In the genomic region with DNA sequence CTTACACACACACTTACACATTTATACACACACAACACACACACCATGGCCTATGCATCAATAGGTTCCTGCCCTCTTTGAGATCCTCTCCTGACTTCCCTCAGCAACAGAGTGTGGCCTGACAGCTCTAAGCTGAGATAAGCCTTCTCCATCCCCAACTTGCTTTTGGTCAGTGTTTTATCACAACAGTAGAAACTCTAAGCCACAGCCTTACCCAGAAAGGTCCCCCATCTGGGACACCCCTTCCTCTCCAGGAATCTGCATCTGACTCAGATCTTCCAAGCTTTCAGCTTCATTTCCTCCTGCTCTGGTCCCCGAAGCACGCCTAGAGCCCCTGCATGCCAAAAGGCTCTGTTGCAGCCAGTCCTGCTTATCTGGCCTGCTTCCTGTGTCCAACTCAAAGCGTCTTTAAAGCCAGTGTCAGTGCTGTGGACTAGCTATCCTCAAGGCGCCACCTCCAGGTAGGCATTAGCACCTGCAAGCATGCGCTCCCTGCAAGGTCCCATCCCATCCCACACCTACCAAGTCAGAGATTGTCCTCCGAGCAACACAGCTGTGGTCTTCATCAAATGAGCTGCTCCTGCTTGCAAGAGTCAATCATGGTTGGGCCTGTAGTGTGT, we compare ENCODE assay signal across 9 mouse cellular contexts.
DNase-seq lines count a peak whose midpoint lies in the region; ATAC-seq and TF ChIP-seq lines count a peak whose summit lies in the region.
"Had no signal": no experiment of that assay in that cellular context is flagged by ENCODE, and none has a peak within 500 bp of the region (broad histone marks: within the 10 kb centered on the region; RNA-seq: fewer than 3 reads in every experiment).

No protein-coding gene starts in this region.

- no peaks in the 10 kb centered on the region for H3K9me3 ChIP-seq in liver, postnatal 0 days (ENCODE audit: low read length)
- no peaks in the 10 kb centered on the region for H3K9me3 ChIP-seq in forebrain, embryonic 11.5 days (ENCODE audit: control insufficient read depth, low read length)
- H3K9me3 ChIP-seq: stomach, embryonic 15.5 days had no signal

- peaks cover 7% of the 10 kb centered on the region; the same call in 1 of the 2 replicates for H3K27me3 ChIP-seq in liver, postnatal 0 days (ENCODE audit: insufficient read depth, low read length)
- no peaks in the 10 kb centered on the region for H3K27me3 ChIP-seq in small intestine, adult 2 months (ENCODE audit: control insufficient read depth, insufficient read depth, low read length)
- no peaks in the 10 kb centered on the region; the same call in 1 of the 2 replicates for H3K27me3 ChIP-seq in forebrain, embryonic 11.5 days (ENCODE audit: control insufficient read depth, insufficient read depth, low read length)

- TF ChIP-seq CTCF in left cerebral cortex, adult 2 months (IDR thresholded peaks at IDR 0.05), result peak; percentile 66
- TF ChIP-seq CTCF in cortical plate, adult 2 months (IDR thresholded peaks at IDR 0.05; ENCODE audit: extremely low read depth, insufficient read depth, low read length), result peak; percentile 78
- TF ChIP-seq CTCF in liver, postnatal 0 days (IDR thresholded peaks at IDR 0.05; ENCODE audit: low read depth), result peak; percentile 82
- peak; percentile 60; the same call in 1 of the 2 replicates for TF ChIP-seq CTCF in small intestine, adult 2 months (IDR thresholded peaks at IDR 0.05; ENCODE audit: extremely low read depth, insufficient read length, insufficient replicate concordance, low read depth, low read length)

- H3K4me3 ChIP-seq in left cerebral cortex, adult 2 months, result no peak overlapping the region
- H3K4me3 ChIP-seq in cortical plate, adult 2 months (ENCODE audit: insufficient read depth, low read length), result no peak overlapping the region
- no peak overlapping the region for H3K4me3 ChIP-seq in liver, postnatal 0 days (ENCODE audit: low read depth, low read length)
- no peak overlapping the region for H3K4me3 ChIP-seq in small intestine, adult 2 months (ENCODE audit: low read depth, low read length)
- H3K4me3 ChIP-seq in forebrain, embryonic 11.5 days (ENCODE audit: low read depth, low read length), result no peak overlapping the region
- H3K4me3 ChIP-seq: stomach, embryonic 15.5 days had no signal

- TF ChIP-seq EP300 in liver, postnatal 0 days (IDR thresholded peaks at IDR 0.05; ENCODE audit: low read depth), result no peak

- no peak for TF ChIP-seq POLR2A in cortical plate, adult 2 months (IDR thresholded peaks at IDR 0.05; ENCODE audit: extremely low read depth, insufficient read depth, low read length)
- TF ChIP-seq POLR2A in small intestine, adult 2 months (IDR thresholded peaks at IDR 0.05; ENCODE audit: low read depth, low read length), result no peak

- peak; percentile 26 to 47 for DNase-seq in left cerebral cortex, adult 2 months (ENCODE audit: extremely low spot score in 1 of 2, low spot score in 2 of 2)
- DNase-seq in left cerebral cortex, adult 8-10 months (ENCODE audit: low spot score in 2 of 2), result no peak
- peak; percentile 69 for DNase-seq in R1 (ENCODE audit: low read depth, low spot score)
- peak; percentile 77 for DNase-seq in heart, postnatal 4 days
- DNase-seq in liver, postnatal 0 days, result peak; percentile 59
- DNase-seq in forebrain, embryonic 11.5 days (ENCODE audit: low spot score), result no peak

- H3K4me1 ChIP-seq in cortical plate, adult 2 months (ENCODE audit: control insufficient read depth, insufficient read depth, low read length), result no peaks in the 10 kb centered on the region
- no peaks in the 10 kb centered on the region for H3K4me1 ChIP-seq in liver, postnatal 0 days (ENCODE audit: insufficient read depth)
- no peaks in the 10 kb centered on the region for H3K4me1 ChIP-seq in small intestine, adult 2 months (ENCODE audit: control insufficient read depth, insufficient read depth, insufficient read length, low read length)
- H3K4me1 ChIP-seq in forebrain, embryonic 11.5 days (replicated peaks; ENCODE audit: control insufficient read depth, insufficient read depth, low read length), result peaks cover 3% of the 10 kb centered on the region; the same call in 1 of the 2 replicates

- intact Hi-C loops in left cerebral cortex, adult 2 months (cut with DNase I), result loop anchor here (10.0 kb wide), 2 partner anchors 598 to 738 kb away; no protein-coding TSS in a partner anchor

- H3K4me2 ChIP-seq in liver, postnatal 0 days (ENCODE audit: low read depth, low read length), result no peak overlapping the region
- H3K4me2 ChIP-seq in forebrain, embryonic 11.5 days (ENCODE audit: low read depth, low read length, severe bottlenecking), result no peak overlapping the region
- H3K4me2 ChIP-seq: stomach, embryonic 15.5 days had no signal

- no peaks in the 10 kb centered on the region for H3K36me3 ChIP-seq in liver, postnatal 0 days (replicated peaks; ENCODE audit: insufficient read depth, low read length)
- no peaks in the 10 kb centered on the region for H3K36me3 ChIP-seq in small intestine, adult 2 months (ENCODE audit: control insufficient read depth, insufficient read depth, low read length)
- no peaks in the 10 kb centered on the region for H3K36me3 ChIP-seq in forebrain, embryonic 11.5 days (ENCODE audit: control insufficient read depth, insufficient read depth, low read length)
- H3K36me3 ChIP-seq: stomach, embryonic 15.5 days had no signal

- WGBS in liver, postnatal 0 days (ENCODE audit: insufficient replicate concordance), result 9% methylated on average over 6 of the region's 6 CpGs
- WGBS in small intestine, adult 2 months, result 7% methylated on average over 6 of the region's 6 CpGs
- 28% methylated on average over 6 of the region's 6 CpGs for WGBS in forebrain, embryonic 11.5 days

- H3K9ac ChIP-seq in liver, postnatal 0 days (replicated peaks), result no peak overlapping the region
- no peak overlapping the region for H3K9ac ChIP-seq in forebrain, embryonic 11.5 days (ENCODE audit: low read length)
- H3K9ac ChIP-seq: stomach, embryonic 15.5 days had no signal

- H3K27ac ChIP-seq in left cerebral cortex, adult 2 months, result no peak overlapping the region
- H3K27ac ChIP-seq in cortical plate, adult 2 months (ENCODE audit: insufficient read depth, low read length), result no peak overlapping the region
- no peak overlapping the region for H3K27ac ChIP-seq in liver, postnatal 0 days (ENCODE audit: low read depth)
- no peak overlapping the region for H3K27ac ChIP-seq in small intestine, adult 2 months (ENCODE audit: insufficient read depth, low read depth, low read length)
- H3K27ac ChIP-seq in forebrain, embryonic 11.5 days (ENCODE audit: low read depth, low read length), result no peak overlapping the region
- H3K27ac ChIP-seq: stomach, embryonic 15.5 days had no signal

- ATAC-seq in liver, postnatal 0 days, result 0 out of 2 replicates have a peak, but pooled peaks have one; percentile 33
- ATAC-seq in forebrain, embryonic 11.5 days (replicated peaks; ENCODE audit: low FRiP score), result no peak

Comparison
In these comparisons a context has a peak if more than half of its experiments do, and no peak if none do; other contexts are left out.
1. DNase-seq: peak in left cerebral cortex, adult 2 months (2 of 2), R1 (single experiment), heart, postnatal 4 days (single experiment) and liver, postnatal 0 days (single experiment); none in left cerebral cortex, adult 8-10 months (0 of 2) and forebrain, embryonic 11.5 days (single experiment).
2. Peak in every context shown above with its lines, with median percentiles within 50 percentile points of each other: CTCF ChIP-seq.